Mouse (Mus musculus): ENCODE results near the gene Cers2. TPM values are rescaled to one million over a fixed set of nuclear protein-coding genes. Genes with fewer than 3 reads are reported as not detected.

Gene Cers2
- total and polyA plus RNA-seq, 2 experiments from 2014 or later = 89.4 to 108 TPM

GRCm38 (mm10) chr3:95314075-95314474, 516 bp upstream of the Cers2 start:
- Histone ChIP-seq H3K4me3 (ENCODE audit: low read depth, low read length) (no peak overlapping the region), H3K27me3 (ENCODE audit: control insufficient read depth, insufficient read depth, low read length) (no peaks in the 10 kb centered on the region), H3K4me2 (ENCODE audit: low read depth, low read length) (0 out of 2 replicates have a peak overlapping the region, but pooled peaks have one; percentile 87), H3K9me3 (replicated peaks; ENCODE audit: control insufficient read depth, low read length) (no peaks in the 10 kb centered on the region), H3K36me3 (replicated peaks; ENCODE audit: control insufficient read depth, insufficient read depth, low read length) (no peaks in the 10 kb centered on the region; the same call in 1 of the 2 replicates), H3K4me1 (ENCODE audit: control insufficient read depth, insufficient read depth) (peaks cover 26% of the 10 kb centered on the region), H3K27ac (ENCODE audit: low read depth) (no peak overlapping the region), H3K9ac (replicated peaks; ENCODE audit: low read depth, low read length) (0 out of 2 replicates have a peak overlapping the region, but pooled peaks have one; percentile 97)
- DNase-seq (ENCODE audit: low spot score) (no peak), ATAC-seq (ENCODE audit: insufficient read depth, low read depth) (no peak)
- TF ChIP-seq EP300 (IDR thresholded peaks at IDR 0.05; ENCODE audit: low read depth) (no peak), CTCF (IDR thresholded peaks at IDR 0.05; ENCODE audit: low read depth) (no peak)
- WGBS = 76% methylated on average over 6 of the region's 6 CpGs

- H3K4me2 ChIP-seq (ENCODE audit: low read depth, low read length) = peak overlapping the region; percentile 87
- TF ChIP-seq EP300 (IDR thresholded peaks at IDR 0.05; ENCODE audit: low read depth) (peak; percentile 63; the same call in 1 of the 2 replicates), CTCF (IDR thresholded peaks at IDR 0.05; ENCODE audit: low read depth) (peak; percentile 44)
- peak overlapping the region; percentile 97 for H3K9ac ChIP-seq (replicated peaks; ENCODE audit: low read depth, low read length)
- H3K4me1 ChIP-seq (ENCODE audit: control insufficient read depth, insufficient read depth) = peaks cover 29% of the 10 kb centered on the region
- H3K27ac ChIP-seq (ENCODE audit: low read depth) = peak overlapping the region; percentile 93
- ATAC-seq (ENCODE audit: insufficient read depth, low read depth) (peak; percentile 90), DNase-seq (ENCODE audit: low spot score) (peak; percentile 92)
- WGBS = under 1% methylated on average over 62 of the region's 71 CpGs
- peaks cover 5% of the 10 kb centered on the region for H3K36me3 ChIP-seq (replicated peaks; ENCODE audit: control insufficient read depth, insufficient read depth, low read length)
- no peaks in the 10 kb centered on the region for H3K9me3 ChIP-seq (replicated peaks; ENCODE audit: control insufficient read depth, low read length)
- peak overlapping the region; percentile 88 for H3K4me3 ChIP-seq (ENCODE audit: low read depth, low read length)
- no peaks in the 10 kb centered on the region for H3K27me3 ChIP-seq (ENCODE audit: control insufficient read depth, insufficient read depth, low read length)
These were observed 678 bp downstream of the Cers2 start for GRCm38 (mm10) chr3:95315094-95315843.

GRCm38 (mm10) chr3:95315844-95316550, 1.4 kb downstream of the Cers2 start:
- 4% methylated on average over 9 of the region's 9 CpGs for WGBS
- peaks cover 29% of the 10 kb centered on the region for H3K4me1 ChIP-seq (ENCODE audit: control insufficient read depth, insufficient read depth)

GRCm38 (mm10) chr3:95317414-95318080, 3.0 kb downstream of the Cers2 start:
- Histone ChIP-seq H3K4me1 (ENCODE audit: control insufficient read depth, insufficient read depth) (peaks cover 29% of the 10 kb centered on the region), H3K27me3 (ENCODE audit: control insufficient read depth, insufficient read depth, low read length) (no peaks in the 10 kb centered on the region), H3K9me3 (replicated peaks; ENCODE audit: control insufficient read depth, low read length) (no peaks in the 10 kb centered on the region), H3K4me2 (ENCODE audit: low read depth, low read length) (peak overlapping the region; percentile 54), H3K27ac (ENCODE audit: low read depth) (peak overlapping the region; percentile 76), H3K9ac (replicated peaks; ENCODE audit: low read depth, low read length) (peak overlapping the region; percentile 32; the same call in 1 of the 2 replicates), H3K36me3 (replicated peaks; ENCODE audit: control insufficient read depth, insufficient read depth, low read length) (peaks cover 28% of the 10 kb centered on the region), H3K4me3 (ENCODE audit: low read depth, low read length) (no peak overlapping the region; the same call in 1 of the 2 replicates)
- no peak for TF ChIP-seq EP300 (IDR thresholded peaks at IDR 0.05; ENCODE audit: low read depth)
- peak; percentile 59 for TF ChIP-seq CTCF (IDR thresholded peaks at IDR 0.05; ENCODE audit: low read depth)
- DNase-seq (ENCODE audit: low spot score) (peak; percentile 41), ATAC-seq (ENCODE audit: insufficient read depth, low read depth) (no peak)
- 17% methylated on average over 12 of the region's 12 CpGs for WGBS

More at GRCm38 (mm10) chr3:95315844-95316550, 1.4 kb downstream of the Cers2 start:
- DNase-seq (ENCODE audit: low spot score) (peak; percentile 27), ATAC-seq (ENCODE audit: insufficient read depth, low read depth) (no peak)
- TF ChIP-seq EP300 (IDR thresholded peaks at IDR 0.05; ENCODE audit: low read depth) (no peak), CTCF (IDR thresholded peaks at IDR 0.05; ENCODE audit: low read depth) (no peak)
- H3K36me3 ChIP-seq (replicated peaks; ENCODE audit: control insufficient read depth, insufficient read depth, low read length) = peaks cover 12% of the 10 kb centered on the region
- H3K4me2 ChIP-seq (ENCODE audit: low read depth, low read length) = peak overlapping the region; percentile 87
- peak overlapping the region; percentile 93 for H3K27ac ChIP-seq (ENCODE audit: low read depth)
- H3K9ac ChIP-seq (replicated peaks; ENCODE audit: low read depth, low read length) = peak overlapping the region; percentile 97
- H3K27me3 ChIP-seq (ENCODE audit: control insufficient read depth, insufficient read depth, low read length) = no peaks in the 10 kb centered on the region
- no peaks in the 10 kb centered on the region for H3K9me3 ChIP-seq (replicated peaks; ENCODE audit: control insufficient read depth, low read length)
- H3K4me3 ChIP-seq (ENCODE audit: low read depth, low read length) = peak overlapping the region; percentile 88

GRCm38 (mm10) chr3:95318548-95318947, 4.0 kb downstream of the Cers2 start:
- no peak for ATAC-seq (ENCODE audit: insufficient read depth, low read depth)
- peak overlapping the region; percentile 15; the same call in 1 of the 2 replicates for H3K4me2 ChIP-seq (ENCODE audit: low read depth, low read length)

More at GRCm38 (mm10) chr3:95318548-95318947, 4.0 kb downstream of the Cers2 start:
- no peak overlapping the region for H3K9ac ChIP-seq (replicated peaks; ENCODE audit: low read depth, low read length)
- no peak overlapping the region for H3K4me3 ChIP-seq (ENCODE audit: low read depth, low read length)
- peak; percentile 38 for DNase-seq (ENCODE audit: low spot score)
- 18% methylated on average over 6 of the region's 6 CpGs for WGBS
- peak overlapping the region; percentile 66 for H3K27ac ChIP-seq (ENCODE audit: low read depth)
- no peak for TF ChIP-seq CTCF (IDR thresholded peaks at IDR 0.05; ENCODE audit: low read depth)
- no peaks in the 10 kb centered on the region for H3K9me3 ChIP-seq (replicated peaks; ENCODE audit: control insufficient read depth, low read length)
- no peaks in the 10 kb centered on the region for H3K27me3 ChIP-seq (ENCODE audit: control insufficient read depth, insufficient read depth, low read length)
- peaks cover 27% of the 10 kb centered on the region for H3K4me1 ChIP-seq (ENCODE audit: control insufficient read depth, insufficient read depth)
- H3K36me3 ChIP-seq (replicated peaks; ENCODE audit: control insufficient read depth, insufficient read depth, low read length) = peaks cover 37% of the 10 kb centered on the region
